Mouse (Mus musculus): Measurements from ENCODE around the gene Slc30a6.

The Slc30a6 gene

DNA sequence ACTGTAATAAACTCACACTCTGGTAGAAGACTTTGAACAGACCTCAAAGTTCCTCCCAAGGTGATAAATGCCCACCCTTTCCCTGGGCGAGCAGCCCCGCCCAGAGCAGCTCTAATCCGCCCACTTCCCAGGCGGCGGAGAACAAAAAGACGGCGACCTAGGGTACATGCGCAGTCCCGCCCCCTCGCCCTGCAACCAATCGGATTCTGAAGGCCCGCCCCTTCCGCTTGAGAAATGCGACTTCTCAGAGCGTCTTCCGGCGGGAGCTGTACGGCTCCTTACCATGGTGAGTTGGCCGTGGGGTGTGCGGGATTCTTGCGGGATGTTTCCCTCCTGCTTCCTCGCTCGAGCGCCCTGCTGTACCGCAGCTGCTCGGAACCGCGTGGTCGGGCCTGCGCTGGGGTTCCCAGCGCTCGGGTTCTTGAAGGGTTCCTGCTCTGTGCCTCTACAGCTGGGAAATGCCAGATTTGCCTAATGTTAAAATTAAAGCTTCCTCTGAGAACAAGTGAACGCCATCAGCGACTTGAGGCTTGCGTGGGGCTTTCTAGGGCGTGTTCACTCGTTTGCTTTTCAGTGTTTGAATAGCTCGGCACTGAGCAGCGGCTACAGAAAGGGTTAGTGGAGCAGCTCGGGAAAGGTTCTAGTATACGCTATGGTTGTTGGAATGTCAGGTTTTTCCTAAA is at the start of gene Slc30a6:
Slc30a6 (plus strand) TSS at position 226 of the 683 bp plus-strand sequence.
- DNase-seq: peak; percentile 97

DNA sequence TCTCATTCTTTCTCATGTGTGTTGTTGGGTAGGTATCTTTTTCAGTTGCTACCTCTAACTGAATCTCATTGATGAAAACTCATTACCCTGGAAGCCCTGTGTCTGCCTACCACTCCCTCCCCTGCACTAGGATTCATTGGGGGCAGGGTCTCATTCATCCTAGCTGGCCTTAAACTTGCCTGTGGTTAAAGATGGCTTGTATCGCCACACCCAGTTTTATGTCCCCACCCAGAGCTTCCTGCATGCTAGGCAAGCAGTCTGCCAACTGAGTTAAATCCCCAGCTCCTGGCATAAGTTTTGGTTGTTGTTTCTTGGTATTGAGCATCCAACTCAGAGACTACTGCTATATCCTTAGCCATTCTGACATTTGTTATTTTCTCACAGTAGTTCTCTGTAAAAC is 31.8 kb upstream of the Slc30a6 start:
- no peak for DNase-seq

GRCm38 (mm10) chr17:74376916-74377315 is 18.5 kb upstream of the Slc30a6 start:
- no peak for DNase-seq

- DNase-seq: no peak
These were observed 8.8 kb upstream of the Slc30a6 start for GRCm38 (mm10) chr17:74386657-74387056.

- no peak for DNase-seq
These were observed 5.6 kb upstream of the Slc30a6 start for GRCm38 (mm10) chr17:74389847-74390246.

DNA sequence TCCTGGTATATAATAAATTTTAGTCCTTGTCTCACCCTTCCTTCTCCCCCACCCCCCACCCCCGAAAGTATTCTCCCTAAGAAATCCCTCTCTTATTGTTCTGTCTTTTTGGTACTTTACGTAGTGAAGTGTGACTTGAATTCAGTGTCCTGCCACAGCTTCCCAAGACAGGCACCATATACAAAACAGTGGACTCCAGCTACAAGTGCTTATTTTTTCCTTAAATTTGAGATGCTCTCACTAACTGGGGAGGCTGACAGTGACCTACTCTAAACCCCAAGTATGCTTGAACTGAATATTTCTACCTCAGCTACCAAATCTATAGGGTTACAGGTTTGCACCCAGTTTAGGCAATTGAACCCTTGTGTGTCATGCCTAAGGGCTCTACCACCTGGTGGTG is 1.0 kb upstream of the Slc30a6 start:
- DNase-seq: no peak

DNA sequence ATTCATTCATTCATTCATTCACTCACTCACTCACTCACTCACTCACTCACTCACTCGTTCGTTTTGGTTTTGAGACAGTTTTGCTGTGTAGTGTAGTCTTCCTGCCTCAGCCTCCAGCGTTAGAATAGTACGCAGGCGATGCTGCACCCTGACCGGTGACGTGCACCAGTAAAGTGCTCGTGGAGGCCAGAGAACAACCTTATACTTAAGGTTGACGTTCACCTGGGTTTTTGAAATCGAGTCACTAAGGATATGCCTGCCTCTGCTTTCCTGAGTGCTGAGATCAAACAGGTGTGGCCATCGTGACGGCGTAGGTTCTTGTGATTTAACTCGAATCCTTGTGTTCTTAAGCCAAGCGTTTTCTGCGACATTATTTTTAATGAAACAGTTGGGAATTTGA is 553 bp upstream of the Slc30a6 start:
- DNase-seq: no peak

GRCm38 (mm10) chr17:74396766-74397165 is 1.4 kb downstream of the Slc30a6 start:
- DNase-seq: no peak

- DNase-seq: no peak
These were observed 1.8 kb downstream of the Slc30a6 start for GRCm38 (mm10) chr17:74397173-74397572.

DNA sequence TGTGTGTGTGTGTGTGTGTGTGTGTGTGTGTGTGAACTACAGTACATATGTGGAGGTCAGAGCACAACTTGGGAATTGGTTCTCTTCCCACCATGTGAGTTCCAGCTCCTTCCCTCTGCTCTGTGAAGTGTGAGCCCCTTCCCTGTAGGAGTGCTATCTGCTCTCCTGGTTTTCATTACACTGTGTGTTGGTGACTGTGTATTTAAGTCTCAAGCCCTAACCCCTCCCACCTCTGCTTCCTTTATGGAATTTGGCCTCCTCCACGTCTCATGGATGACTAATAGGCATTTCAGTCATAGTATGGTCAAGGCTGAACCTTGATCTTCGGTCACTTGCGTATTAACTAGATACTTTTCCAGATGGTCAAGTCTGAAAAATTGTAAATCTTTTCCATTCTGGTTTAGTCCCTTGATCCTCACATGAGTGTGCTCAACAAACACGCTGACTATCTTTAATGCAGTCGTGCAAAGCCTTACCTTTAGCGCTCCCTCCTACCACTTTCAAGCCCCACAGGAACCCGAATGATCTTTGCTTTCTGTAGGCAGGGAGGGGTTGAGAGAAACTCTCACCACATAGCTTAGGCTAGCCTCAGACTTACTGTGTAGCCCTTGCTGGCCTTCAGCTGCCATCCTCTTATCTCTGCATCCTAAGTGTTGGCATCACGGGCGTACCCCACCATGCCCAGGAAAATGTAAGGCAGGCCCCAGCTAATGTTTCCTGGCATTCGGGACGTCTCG is 7.2 kb downstream of the Slc30a6 start:
- no peak for DNase-seq

GRCm38 (mm10) chr17:74406487-74406886 is 11.1 kb downstream of the Slc30a6 start:
- DNase-seq: no peak

GRCm38 (mm10) chr17:74409722-74410121 is 14.3 kb downstream of the Slc30a6 start:
- DNase-seq: no peak

- DNase-seq: no peak
These were observed 17.9 kb downstream of the Slc30a6 start for GRCm38 (mm10) chr17:74413324-74413723.

DNA sequence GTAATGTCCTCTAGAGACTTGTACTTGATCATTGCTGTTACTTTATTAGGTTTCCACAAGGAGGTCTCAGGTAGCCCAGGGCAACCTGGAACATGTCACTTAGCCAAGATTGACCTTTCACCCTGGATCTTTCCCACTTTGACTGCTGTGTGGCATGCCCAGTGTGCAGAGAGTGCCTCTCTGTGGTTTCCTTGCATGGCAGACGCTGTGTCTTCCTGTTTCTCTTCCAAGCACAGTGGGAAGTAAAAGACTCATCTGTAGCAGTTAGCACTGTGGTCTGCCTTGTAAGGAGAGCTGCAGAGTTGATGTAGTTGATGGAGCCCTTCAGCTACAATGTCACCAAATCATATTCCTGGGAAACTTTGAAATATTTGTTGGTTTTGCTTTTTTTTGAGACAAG is 19.3 kb downstream of the Slc30a6 start:
- no peak for DNase-seq

GRCm38 (mm10) chr17:74416841-74417360 is 21.5 kb downstream of the Slc30a6 start:
- DNase-seq: no peak

- DNase-seq: no peak
These were observed 22.8 kb downstream of the Slc30a6 start for GRCm38 (mm10) chr17:74418171-74418570.

DNA sequence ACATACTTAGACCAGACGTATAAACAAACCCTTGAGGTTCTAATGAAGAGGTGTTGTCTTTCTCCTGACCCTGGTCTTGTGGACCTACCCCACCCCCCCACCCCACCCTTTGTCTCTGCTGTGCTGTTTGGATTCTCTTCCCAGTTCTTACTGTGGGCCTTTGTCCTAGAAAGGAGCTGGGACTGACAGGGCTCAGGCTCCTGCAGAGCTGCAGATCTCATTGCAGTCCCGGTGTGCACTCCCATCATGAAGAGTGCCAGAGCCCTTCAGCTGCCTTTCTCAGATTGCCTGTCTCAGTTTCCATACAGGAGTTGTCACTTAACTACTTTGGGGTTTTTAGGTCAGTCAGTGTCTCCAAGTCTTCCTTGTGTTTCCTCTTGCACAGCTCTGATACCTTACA is 25.2 kb downstream of the Slc30a6 start:
- no peak for DNase-seq

- peak in 1 of 2 experiments; percentile 5 for DNase-seq
These were observed 29.1 kb downstream of the Slc30a6 start for GRCm38 (mm10) chr17:74424401-74425005.

DNA sequence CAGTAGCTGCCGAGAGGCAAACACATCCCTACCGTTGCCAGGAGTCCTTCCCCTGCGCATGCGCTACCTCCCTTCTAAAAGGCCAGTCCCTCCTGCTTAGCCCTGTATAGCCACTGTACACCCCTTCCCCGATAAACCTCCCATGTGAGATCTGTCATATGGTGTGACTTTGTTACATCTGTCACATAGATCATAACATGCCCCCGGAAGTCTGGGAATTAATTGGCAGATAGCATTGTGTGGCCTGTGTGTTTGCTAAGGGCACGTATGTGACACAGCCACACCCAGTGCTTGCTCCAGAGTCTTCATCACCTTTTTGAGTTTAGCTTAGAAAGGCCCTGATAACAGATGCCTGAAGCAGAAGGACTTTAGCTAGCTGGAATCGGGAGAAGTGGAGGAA is 34.7 kb downstream of the Slc30a6 start:
- no peak for DNase-seq

DNA sequence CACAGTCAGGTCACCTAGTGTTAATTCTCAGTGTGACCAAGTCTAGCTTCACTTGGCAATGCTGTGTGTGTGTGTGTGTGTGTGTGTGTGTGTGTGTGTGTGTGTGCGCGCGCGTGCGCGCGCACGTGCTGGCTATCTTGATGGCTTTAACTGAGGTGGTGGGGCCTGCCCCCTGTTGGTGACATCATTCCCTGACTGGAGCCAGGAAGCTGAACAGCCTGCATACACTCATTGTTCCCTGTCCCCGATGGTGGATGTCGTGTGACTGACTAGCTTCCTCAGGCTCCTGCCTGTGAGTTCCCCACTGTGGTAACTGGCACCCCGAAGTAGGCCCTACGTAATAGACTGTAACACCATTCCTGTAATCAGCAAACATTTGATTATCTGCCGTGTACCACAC is 36.1 kb downstream of the Slc30a6 start:
- DNase-seq: no peak

DNA sequence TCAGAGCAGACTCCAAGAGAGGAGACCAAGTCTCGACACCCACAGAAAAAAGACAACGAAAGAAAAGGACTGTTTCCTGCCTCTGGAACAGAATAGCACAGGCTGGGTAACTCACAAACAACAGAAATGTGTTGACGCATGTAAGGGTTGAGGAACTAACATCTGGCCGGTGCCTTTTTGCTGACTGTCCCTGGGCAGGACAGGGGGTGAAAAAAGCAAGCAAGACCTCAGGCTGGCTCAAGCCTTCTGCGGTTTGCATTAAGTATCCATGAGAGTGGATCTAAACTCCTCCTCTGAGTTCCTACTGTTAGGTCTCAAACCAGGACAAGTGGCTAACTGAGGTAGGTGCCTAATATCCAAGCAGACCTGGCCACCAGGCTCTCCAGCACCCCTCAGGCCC is 37.2 kb downstream of the Slc30a6 start:
- DNase-seq: no peak

- no peak for DNase-seq
These were observed 42.4 kb downstream of the Slc30a6 start for GRCm38 (mm10) chr17:74437762-74438161.

DNA sequence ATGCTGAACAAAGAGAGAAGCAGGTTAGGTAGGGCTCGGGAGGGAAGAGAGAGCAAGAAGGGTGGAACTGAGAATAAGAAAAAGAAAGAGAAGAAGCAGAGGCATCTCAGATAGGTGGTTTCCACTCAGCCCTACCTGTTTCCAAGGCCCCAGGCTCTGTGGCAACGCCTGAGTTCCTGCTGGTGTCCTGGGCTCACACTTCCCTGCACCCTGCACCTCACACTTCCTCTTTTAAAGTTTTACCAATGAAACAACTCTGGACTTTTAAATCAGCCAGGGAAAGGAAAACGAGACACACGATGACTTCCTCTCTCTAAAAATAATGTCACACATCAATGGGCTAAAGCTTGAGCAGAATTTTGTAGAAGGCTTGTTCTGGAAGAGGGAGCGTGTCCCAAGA is 45.1 kb downstream of the Slc30a6 start:
- DNase-seq: no peak

- DNase-seq: no peak
These were observed 54.4 kb downstream of the Slc30a6 start for GRCm38 (mm10) chr17:74449776-74450175.

Measured in cerebellum, postnatal 36 days (tissue).